Mouse (Mus musculus) right cerebral cortex, adult 2 months (tissue): ENCODE data around the gene Wdr5b.

Experiments
- DNase-seq, 2 experiments: peaks; one replicate each; pipeline ENCODE4 v3.0.0; 2021 to 2022; ENCODE audit warnings: low spot score in 2 of 2

The Wdr5b gene

DNA sequence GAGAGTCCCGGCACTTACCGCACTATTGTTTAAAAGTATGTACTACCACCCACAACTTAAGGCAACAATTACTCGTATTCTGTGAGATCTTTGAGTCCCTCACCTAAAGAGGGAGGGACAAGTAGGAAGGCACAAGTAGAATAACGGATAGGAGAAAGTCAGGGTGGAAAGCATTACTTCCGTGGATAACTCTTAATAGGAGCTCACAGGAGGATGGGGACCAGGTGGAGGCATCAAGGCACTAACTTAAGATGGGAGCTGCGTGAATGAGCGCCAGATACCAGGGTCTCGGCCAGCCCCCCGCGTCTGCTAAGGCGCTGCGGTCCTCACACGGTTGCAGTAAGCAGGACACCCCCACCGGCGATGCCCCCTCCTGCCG lies 30.1 kb downstream of the Wdr5b start:
- DNase-seq: peak in 1 of 2 experiments; percentile 9

DNA sequence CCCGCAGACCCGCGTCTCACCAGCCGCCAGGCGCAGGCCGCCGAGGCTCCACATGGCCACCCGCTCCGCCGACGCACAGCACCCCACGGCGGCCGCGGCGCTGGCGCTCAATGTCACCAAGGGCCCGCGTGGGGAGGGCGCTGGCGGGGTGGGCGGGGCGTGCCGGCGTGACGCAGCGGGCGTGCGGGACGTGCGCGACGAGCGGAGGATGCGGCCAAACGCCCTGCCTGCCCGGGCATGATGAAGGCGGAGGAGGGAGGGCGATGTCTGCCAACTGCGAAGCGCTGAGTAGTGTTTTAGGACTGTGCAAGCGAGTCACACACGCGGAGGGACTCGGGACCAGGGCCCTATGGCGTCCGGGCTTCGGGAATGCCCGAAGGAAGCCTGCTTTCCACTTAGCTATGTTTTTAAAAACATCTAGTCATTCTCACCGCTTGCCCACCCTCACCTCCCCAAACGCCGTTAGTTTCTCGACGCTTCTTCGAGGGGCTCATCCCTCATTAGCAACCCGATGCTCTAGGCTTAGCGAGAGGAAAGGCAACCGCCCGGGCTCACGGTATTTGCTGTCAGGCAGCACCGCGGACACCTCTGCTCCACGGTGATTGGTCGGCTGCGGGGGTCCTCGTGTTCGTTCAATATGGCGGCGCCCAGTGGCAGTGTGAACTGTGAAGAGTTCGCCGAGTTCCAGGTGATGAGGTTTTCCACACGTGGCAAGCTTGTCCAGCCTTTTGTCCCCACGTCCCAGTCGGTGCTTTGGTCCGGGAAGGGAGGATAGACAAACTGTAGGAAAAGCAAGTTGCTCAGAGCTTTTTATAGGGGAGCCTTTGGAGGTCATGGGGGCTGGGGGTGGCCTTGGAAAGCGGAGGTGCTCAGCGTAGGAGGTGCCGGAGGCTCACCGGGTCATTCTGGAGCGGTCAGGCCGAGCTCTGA lies 30.7 kb downstream of the Wdr5b start, which contains the start of the genes Fam162a and Ccdc58:
Gene Fam162a (minus strand): TSS at position 145 of the 930 bp plus-strand sequence.
Gene Ccdc58 (plus strand): TSS at position 236 of the 930 bp plus-strand sequence.
- DNase-seq: peak; percentile 93 to 94

DNA sequence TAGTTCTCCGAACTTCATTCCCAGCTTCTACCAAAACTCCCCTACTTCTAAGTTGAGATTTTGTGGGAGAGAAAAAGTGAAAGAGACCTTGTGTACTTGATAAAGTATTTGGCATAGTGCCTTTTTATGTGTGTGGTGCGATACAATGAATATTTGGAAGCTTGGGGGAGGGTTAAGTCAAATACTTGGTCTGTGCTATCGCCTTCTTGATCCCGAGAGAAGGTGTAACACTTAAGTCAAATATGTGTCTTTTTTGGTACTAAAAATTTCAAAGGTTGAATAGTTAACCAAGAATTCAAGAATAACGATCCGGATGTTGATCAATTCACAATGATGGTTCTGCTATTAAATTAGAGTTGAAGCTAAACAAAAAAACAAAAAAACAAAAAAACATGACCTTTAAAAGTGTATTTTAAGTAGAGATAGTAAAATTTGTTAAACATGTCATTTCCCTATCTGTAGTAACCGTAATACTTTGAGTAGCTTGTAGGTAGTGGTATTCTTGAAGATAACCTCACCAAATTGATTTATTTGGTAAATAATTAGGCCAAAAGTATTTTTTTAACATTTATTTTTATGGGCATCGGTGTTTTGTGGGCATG lies 31.5 kb downstream of the Wdr5b start:
- DNase-seq: no peak

DNA sequence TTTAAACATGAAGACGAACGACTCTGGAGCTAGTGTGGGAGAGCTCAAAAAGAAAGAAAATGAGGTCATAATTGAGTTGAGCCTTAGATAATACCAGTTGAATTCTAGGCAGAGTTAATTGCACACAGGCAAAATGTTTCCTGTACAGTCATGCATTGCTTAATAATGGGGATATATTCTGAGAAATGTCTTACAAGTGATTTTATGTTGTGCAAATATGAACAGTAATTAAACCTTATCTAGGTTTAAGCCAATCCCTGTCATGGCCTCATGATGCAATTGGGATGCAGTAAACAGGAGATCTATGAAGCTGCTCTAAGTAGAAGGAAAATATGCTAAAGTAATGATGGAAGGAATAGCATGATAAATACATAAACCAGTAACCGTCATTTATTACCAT lies 33.8 kb downstream of the Wdr5b start:
- no peak for DNase-seq

DNA sequence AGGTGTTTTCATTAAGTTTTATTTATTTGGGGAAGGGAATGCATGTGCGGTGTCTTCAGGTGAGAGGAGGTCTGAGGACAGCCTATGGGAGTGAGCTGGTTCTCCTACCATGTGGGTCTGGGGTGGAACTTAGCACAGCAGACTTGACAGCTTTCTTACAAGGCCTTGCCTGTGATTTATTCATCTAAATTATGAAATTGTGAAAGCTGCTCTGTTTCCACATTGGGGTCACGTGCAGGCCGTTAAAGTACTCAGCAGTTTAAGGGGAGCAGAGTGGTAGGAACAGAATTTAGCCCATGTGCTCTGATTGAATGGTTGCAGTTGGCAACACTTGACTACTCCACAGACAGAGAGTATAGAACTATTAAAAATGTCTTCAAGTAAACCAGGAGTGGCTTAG lies 38.9 kb downstream of the Wdr5b start:
- DNase-seq: no peak

DNA sequence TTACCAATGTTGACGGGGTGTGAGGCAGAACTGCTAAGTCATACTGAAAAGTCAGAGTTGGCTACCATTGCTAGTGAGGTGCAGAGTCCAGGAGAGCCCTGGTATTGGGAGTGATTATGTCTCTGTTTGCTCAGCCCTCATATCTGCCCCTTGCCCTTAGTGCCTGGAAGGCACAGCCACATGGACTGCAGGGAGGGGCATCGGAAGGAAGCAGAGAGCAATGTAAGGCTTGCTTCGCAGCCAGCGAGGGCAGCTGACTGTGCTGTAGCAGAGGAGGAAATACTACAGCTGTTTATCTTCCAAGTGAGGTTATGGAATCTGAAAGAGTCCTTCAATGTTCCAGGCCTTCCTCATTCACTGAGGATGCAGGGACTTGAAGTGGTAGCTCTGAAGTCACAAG lies 46.9 kb downstream of the Wdr5b start:
- DNase-seq: no peak

DNA sequence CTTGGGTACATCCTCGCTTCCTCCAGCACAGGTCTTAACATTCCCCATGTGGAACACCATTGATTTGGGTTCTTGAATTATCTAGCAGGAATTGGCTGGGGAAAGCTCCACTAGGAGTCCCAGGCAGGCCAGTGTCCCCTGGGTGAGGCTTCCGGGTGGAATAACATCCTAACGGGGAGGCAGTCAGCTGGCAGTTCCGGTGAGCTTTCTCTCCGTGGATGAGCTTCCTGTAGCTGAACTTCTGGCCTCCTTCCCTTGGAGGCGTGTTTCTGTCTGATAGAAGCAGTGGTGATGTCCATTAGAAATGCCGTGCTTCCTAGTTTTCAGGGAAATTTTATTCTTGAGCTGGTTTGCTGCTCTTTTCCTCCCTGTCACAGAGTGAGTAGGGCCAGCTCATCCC lies 48.1 kb downstream of the Wdr5b start:
- no peak for DNase-seq

DNA sequence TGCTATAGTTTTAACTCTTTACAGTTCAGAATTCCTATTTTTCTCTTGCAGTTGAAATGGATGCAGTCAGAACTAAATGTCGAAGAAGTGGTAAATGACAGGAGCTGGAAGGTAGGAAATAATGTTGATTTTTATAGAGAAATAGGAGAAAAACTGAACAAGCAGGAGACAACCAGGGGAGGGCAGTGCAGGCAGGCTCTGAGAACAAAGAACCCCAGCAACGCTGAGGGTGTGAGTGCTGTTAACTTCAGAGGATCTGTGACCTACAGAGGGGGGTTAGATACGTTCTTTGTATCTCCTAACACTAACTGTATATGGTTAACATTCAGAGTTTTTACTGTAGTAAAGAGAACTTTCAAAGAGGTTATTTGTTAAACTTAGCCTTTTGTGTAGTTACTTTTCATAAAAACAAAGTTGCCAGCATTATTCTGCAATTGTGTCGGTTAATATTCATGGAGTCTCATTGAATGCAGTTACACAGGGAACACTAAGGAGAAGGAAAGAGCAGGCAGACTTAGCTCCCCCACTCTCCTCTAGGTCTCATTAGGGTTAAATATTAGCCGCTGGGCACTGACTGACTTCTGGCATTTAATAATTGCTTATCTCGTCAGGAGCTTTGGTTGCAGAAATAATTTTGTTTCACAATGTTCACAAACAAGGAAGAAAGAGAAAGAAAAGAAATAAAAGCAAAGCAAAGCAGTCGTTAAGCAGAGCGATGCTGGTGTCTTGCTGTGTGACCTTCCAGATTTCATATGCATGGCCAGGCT lies 49.0 kb downstream of the Wdr5b start:
- DNase-seq: no peak

DNA sequence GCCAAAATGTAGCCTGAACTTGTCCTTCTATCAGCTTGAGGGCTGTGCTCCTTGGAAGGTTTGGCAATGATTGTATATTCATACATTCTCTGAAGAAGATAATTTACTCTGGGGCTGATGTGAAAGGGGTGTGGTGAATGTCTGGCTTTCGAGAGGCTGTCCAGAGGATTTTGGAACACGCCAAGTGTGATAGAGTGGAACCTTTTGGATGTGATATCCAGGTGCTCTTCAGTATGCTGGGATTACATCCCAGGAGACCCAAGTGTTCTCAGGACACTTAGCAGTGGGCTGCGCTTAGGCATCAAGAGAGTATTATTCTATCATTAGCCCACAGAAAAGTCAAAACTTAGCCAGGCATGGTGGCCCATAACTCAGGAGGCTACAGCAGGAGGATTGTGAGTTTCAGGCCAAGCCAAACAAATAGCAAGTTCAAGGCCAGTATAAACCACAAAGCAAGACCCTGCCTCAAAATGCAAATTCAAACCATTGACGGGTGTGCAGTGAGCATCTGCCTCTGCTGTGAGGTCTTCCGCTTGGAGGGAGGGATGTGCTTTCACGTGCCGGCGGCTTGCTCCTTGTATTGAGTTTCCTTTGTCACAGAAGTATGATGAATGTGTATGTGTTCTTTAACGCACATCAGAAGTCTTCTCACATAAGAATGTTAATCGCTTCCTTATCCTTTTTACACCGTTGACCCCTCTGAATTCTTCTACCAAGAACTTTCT lies 50.0 kb downstream of the Wdr5b start:
- no peak for DNase-seq
